Mouse (Mus musculus): ENCODE results near the gene Spem2. TPM values are rescaled to one million over a fixed set of nuclear protein-coding genes. Genes with fewer than 3 reads are reported as not detected.
A peak's percentile ranks its signal among the peaks of the same experiment; 100 is the strongest.

Spem2 gene
- polyA plus RNA-seq, 1 experiment = not detected

DNA sequence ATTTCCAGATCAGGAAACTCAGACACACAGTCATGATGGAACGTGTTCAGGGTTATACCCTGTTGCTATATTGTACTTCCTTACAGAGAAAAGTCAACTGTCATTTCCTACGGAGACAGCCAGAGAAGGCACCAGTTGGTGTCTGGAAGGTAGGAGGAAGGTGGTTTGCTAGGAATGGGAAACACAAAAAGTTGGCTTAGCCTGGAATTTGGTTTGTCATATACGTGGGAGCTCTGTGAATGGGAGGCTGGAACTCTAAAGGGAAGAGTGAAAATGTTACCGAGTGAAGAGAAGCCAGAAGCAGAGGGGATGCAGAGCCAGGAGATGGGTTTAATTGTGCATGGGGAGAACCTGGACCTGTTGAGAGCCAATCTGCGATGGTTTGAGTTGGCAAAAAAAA, 26.8 kb downstream of the Spem2 start:
- H3K4me1 ChIP-seq (ENCODE audit: control insufficient read depth, insufficient read depth, low read length) = no peaks in the 10 kb centered on the region
- TF ChIP-seq CTCF (IDR thresholded peaks at IDR 0.05; ENCODE audit: low read depth, low read length) (no peak), POLR2A (IDR thresholded peaks at IDR 0.05; ENCODE audit: insufficient read depth, low read length) (no peak), EP300 (IDR thresholded peaks at IDR 0.05; ENCODE audit: insufficient read depth, low read depth, low read length) (no peak)
- H3K36me3 ChIP-seq (ENCODE audit: control insufficient read depth, insufficient read depth, low read length, poor library complexity, severe bottlenecking) = no peaks in the 10 kb centered on the region
- no peak overlapping the region for H3K4me3 ChIP-seq (ENCODE audit: low read depth, low read length)
- H3K9me3 ChIP-seq (replicated peaks; ENCODE audit: control insufficient read depth, insufficient read depth, low read length, poor library complexity, severe bottlenecking) = no peaks in the 10 kb centered on the region
- no peak overlapping the region for H3K9ac ChIP-seq (ENCODE audit: low read depth, poor library complexity, severe bottlenecking)
- H3K27me3 ChIP-seq (ENCODE audit: control insufficient read depth, insufficient read depth, low read length, poor library complexity, severe bottlenecking) = no peaks in the 10 kb centered on the region
- H3K27ac ChIP-seq (ENCODE audit: insufficient read depth, low read length) = no peak overlapping the region

DNA sequence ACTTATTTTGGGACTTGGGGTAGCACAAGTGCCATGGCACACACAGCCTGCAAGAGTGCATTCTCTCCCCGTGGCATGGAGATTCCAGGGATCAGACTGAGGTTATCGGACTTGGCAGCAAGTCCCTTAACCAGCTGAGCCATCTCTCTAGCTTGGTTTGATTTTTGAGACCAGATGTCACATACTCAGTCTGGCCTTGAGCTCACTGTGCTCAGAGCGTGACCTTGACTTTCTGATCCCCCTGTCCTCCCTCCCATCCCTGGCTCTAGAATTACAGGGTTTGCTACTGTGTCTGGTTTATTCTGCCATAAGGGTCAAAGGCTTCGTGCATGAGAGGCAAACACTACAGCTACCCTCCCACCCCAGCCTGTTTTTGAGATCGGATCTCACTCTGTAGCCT, 28.8 kb downstream of the Spem2 start:
- H3K4me3 ChIP-seq (ENCODE audit: low read depth, low read length) = no peak overlapping the region
- H3K36me3 ChIP-seq (ENCODE audit: control insufficient read depth, insufficient read depth, low read length, poor library complexity, severe bottlenecking) = no peaks in the 10 kb centered on the region
- no peak overlapping the region for H3K9ac ChIP-seq (ENCODE audit: low read depth, poor library complexity, severe bottlenecking)
- TF ChIP-seq EP300 (IDR thresholded peaks at IDR 0.05; ENCODE audit: insufficient read depth, low read depth, low read length) = no peak
- TF ChIP-seq CTCF (IDR thresholded peaks at IDR 0.05; ENCODE audit: low read depth, low read length) = no peak
- TF ChIP-seq POLR2A (IDR thresholded peaks at IDR 0.05; ENCODE audit: insufficient read depth, low read length) = no peak
- no peaks in the 10 kb centered on the region for H3K4me1 ChIP-seq (ENCODE audit: control insufficient read depth, insufficient read depth, low read length)
- no peaks in the 10 kb centered on the region for H3K9me3 ChIP-seq (replicated peaks; ENCODE audit: control insufficient read depth, insufficient read depth, low read length, poor library complexity, severe bottlenecking)
- H3K27me3 ChIP-seq (ENCODE audit: control insufficient read depth, insufficient read depth, low read length, poor library complexity, severe bottlenecking) = no peaks in the 10 kb centered on the region
- no peak overlapping the region for H3K27ac ChIP-seq (ENCODE audit: insufficient read depth, low read length)

DNA sequence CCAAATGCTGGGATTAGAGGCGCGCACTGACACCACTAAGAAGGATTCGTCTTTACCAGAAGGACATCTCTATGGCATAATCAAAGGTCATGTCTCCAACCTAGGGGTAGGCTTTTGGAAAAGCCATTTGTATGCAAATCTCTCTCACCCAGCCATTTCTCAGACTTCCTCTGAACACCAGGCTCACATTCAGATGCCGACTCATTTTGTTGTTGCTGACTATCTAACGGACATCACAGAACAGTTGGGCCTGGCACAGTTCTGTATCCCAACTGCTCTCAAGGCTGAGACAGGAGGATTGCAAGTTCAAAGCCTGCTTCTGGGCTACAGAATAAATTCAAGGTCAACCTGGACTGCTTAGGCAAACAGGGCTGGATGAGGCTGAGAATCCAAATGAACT, 31.0 kb downstream of the Spem2 start:
- H3K9ac ChIP-seq (ENCODE audit: low read depth, poor library complexity, severe bottlenecking) = no peak overlapping the region
- no peaks in the 10 kb centered on the region for H3K27me3 ChIP-seq (ENCODE audit: control insufficient read depth, insufficient read depth, low read length, poor library complexity, severe bottlenecking)
- no peaks in the 10 kb centered on the region for H3K36me3 ChIP-seq (ENCODE audit: control insufficient read depth, insufficient read depth, low read length, poor library complexity, severe bottlenecking)
- TF ChIP-seq POLR2A (IDR thresholded peaks at IDR 0.05; ENCODE audit: insufficient read depth, low read length) = no peak
- TF ChIP-seq CTCF (IDR thresholded peaks at IDR 0.05; ENCODE audit: low read depth, low read length) = no peak
- TF ChIP-seq EP300 (IDR thresholded peaks at IDR 0.05; ENCODE audit: insufficient read depth, low read depth, low read length) = no peak
- peak overlapping the region; percentile 71; the same call in 1 of the 2 replicates for H3K27ac ChIP-seq (ENCODE audit: insufficient read depth, low read length)
- no peaks in the 10 kb centered on the region for H3K4me1 ChIP-seq (ENCODE audit: control insufficient read depth, insufficient read depth, low read length)
- no peaks in the 10 kb centered on the region for H3K9me3 ChIP-seq (replicated peaks; ENCODE audit: control insufficient read depth, insufficient read depth, low read length, poor library complexity, severe bottlenecking)
- no peak overlapping the region for H3K4me3 ChIP-seq (ENCODE audit: low read depth, low read length)

DNA sequence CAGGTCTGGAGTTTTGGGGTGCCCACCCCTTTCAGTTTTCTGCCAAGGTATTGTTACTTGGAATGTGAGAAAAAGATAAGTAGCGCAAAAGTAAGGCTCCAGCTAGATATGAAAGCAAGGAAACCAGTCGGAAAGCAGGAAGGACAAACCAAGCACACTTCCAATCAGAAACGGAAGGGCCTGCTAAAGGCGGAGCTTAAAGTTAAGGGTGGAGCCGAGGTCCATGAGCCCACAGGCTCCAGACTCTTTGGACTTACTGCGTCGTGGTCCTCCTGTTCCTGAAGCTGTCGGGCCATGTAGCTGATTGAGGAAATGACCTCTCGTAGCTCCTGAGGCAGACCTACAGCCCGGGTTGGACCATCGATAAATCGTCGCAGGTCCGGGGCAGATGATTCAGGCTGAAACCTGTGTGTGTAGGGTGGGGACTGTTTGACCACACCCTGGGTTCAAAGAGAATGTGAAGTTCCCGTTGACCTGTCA, 33.4 kb downstream of the Spem2 start:
- TF ChIP-seq POLR2A (IDR thresholded peaks at IDR 0.05; ENCODE audit: insufficient read depth, low read length) = peak; percentile 51
- peak; percentile 85; the same call in 1 of the 2 replicates for TF ChIP-seq EP300 (IDR thresholded peaks at IDR 0.05; ENCODE audit: insufficient read depth, low read depth, low read length)
- TF ChIP-seq CTCF (IDR thresholded peaks at IDR 0.05; ENCODE audit: low read depth, low read length) = no peak
- Histone ChIP-seq H3K27me3 (ENCODE audit: control insufficient read depth, insufficient read depth, low read length, poor library complexity, severe bottlenecking) (no peaks in the 10 kb centered on the region), H3K4me3 (ENCODE audit: low read depth, low read length) (peak overlapping the region; percentile 57), H3K9me3 (replicated peaks; ENCODE audit: control insufficient read depth, insufficient read depth, low read length, poor library complexity, severe bottlenecking) (no peaks in the 10 kb centered on the region), H3K36me3 (ENCODE audit: control insufficient read depth, insufficient read depth, low read length, poor library complexity, severe bottlenecking) (no peaks in the 10 kb centered on the region), H3K9ac (ENCODE audit: low read depth, poor library complexity, severe bottlenecking) (peak overlapping the region; percentile 54), H3K4me1 (ENCODE audit: control insufficient read depth, insufficient read depth, low read length) (no peaks in the 10 kb centered on the region), H3K27ac (ENCODE audit: insufficient read depth, low read length) (peak overlapping the region; percentile 62)

DNA sequence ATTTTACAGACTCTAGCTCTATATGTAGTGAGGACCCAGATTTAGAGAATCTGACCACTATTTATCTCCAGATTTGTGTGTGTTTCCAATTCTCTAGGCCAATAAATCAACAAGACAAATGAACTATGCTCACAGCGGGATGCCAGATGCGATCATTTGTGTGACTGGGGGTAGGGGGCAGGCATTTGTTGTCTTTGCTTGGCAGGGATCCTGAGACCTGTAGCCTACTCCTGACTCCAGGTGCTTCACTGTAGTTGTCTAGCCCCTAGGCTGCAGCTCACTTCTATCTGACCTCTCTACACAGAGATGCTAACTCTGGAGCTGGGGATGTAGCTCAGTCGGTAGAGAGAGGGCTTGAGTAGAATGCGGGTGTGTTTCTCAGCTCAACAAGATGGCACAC, 36.4 kb downstream of the Spem2 start:
- Histone ChIP-seq H3K9ac (ENCODE audit: low read depth, poor library complexity, severe bottlenecking) (no peak overlapping the region), H3K27me3 (ENCODE audit: control insufficient read depth, insufficient read depth, low read length, poor library complexity, severe bottlenecking) (no peaks in the 10 kb centered on the region), H3K4me3 (ENCODE audit: low read depth, low read length) (no peak overlapping the region), H3K27ac (ENCODE audit: insufficient read depth, low read length) (0 out of 2 replicates have a peak overlapping the region, but pooled peaks have one; percentile 14), H3K4me1 (ENCODE audit: control insufficient read depth, insufficient read depth, low read length) (no peaks in the 10 kb centered on the region), H3K36me3 (ENCODE audit: control insufficient read depth, insufficient read depth, low read length, poor library complexity, severe bottlenecking) (no peaks in the 10 kb centered on the region), H3K9me3 (replicated peaks; ENCODE audit: control insufficient read depth, insufficient read depth, low read length, poor library complexity, severe bottlenecking) (no peaks in the 10 kb centered on the region)
- TF ChIP-seq POLR2A (IDR thresholded peaks at IDR 0.05; ENCODE audit: insufficient read depth, low read length) = no peak
- no peak for TF ChIP-seq CTCF (IDR thresholded peaks at IDR 0.05; ENCODE audit: low read depth, low read length)
- TF ChIP-seq EP300 (IDR thresholded peaks at IDR 0.05; ENCODE audit: insufficient read depth, low read depth, low read length) = no peak

DNA sequence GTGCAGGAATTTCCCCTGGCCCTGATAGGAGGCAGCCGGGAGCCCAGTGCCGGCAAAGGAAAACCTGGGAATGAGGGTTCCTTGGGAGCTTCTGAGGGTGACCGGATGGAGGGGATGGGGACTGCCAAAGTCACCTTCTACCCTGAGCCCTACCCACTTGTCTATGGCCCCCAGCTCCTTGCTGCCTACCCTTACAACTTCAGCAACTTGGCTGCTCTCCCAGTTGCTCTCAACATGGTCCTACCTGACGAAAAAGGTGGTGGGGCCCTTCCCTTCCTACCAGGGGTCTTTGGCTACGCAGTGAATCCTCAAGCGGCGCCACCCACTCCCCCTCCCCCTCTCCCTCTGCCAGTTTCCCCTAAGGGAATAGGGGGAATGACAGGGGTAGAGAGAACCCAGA, 39.3 kb downstream of the Spem2 start:
- Histone ChIP-seq H3K9me3 (replicated peaks; ENCODE audit: control insufficient read depth, insufficient read depth, low read length, poor library complexity, severe bottlenecking) (no peaks in the 10 kb centered on the region), H3K27me3 (ENCODE audit: control insufficient read depth, insufficient read depth, low read length, poor library complexity, severe bottlenecking) (no peaks in the 10 kb centered on the region), H3K9ac (ENCODE audit: low read depth, poor library complexity, severe bottlenecking) (no peak overlapping the region), H3K36me3 (ENCODE audit: control insufficient read depth, insufficient read depth, low read length, poor library complexity, severe bottlenecking) (no peaks in the 10 kb centered on the region), H3K4me1 (ENCODE audit: control insufficient read depth, insufficient read depth, low read length) (peaks cover 6% of the 10 kb centered on the region), H3K27ac (ENCODE audit: insufficient read depth, low read length) (no peak overlapping the region), H3K4me3 (ENCODE audit: low read depth, low read length) (no peak overlapping the region)
- TF ChIP-seq POLR2A (IDR thresholded peaks at IDR 0.05; ENCODE audit: insufficient read depth, low read length) (no peak), EP300 (IDR thresholded peaks at IDR 0.05; ENCODE audit: insufficient read depth, low read depth, low read length) (no peak), CTCF (IDR thresholded peaks at IDR 0.05; ENCODE audit: low read depth, low read length) (no peak)
